Mouse (Mus musculus): ENCODE measurements around the gene Exosc10. TPM values are rescaled to one million over a fixed set of nuclear protein-coding genes. Genes with fewer than 3 reads are reported as not detected.

Gene Exosc10
- total RNA-seq, 2 experiments from 2014 or later: 43.0 to 53.4 TPM

DNA sequence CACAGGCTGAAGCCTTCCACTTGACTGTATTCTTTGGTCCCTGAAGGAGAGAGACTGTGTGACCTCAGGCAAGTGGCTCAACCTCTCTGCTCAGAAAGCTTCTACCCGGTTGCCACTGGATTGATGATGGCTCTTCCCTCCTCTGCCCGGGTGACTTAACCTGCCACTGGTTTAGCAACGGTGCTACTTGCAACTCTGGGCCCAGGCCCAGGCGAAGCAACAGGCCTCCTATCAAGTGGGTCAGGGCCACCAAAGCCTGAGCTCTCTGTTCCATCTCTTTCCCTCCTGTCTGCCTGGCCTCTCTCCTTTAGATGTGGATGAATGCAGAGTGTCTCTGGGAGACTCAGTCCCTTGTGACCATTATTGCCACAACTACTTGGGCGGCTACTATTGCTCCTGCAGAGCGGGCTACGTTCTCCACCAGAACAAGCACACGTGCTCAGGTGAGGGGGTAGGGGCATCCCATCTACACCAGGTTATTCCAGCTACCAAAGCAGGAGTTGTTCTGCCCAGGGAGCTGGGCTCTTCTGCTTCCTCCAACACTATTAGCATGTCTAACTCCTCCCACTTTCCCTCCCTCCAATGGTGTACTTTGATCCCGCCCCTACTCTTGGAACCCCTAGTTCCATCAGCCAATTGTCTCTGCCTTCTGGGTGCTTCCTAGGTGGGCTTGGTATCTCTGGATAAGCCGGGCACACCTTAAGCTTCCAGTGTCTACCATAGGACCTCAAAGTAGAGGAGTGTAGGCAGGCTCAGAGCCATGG lies 45.3 kb downstream of the Exosc10 start:
- intact Hi-C loops (cut with DNase I): no loop called here
- peak in 1 of 2 experiments; percentile 32 for DNase-seq (ENCODE audit: low spot score in 2 of 2)

DNA sequence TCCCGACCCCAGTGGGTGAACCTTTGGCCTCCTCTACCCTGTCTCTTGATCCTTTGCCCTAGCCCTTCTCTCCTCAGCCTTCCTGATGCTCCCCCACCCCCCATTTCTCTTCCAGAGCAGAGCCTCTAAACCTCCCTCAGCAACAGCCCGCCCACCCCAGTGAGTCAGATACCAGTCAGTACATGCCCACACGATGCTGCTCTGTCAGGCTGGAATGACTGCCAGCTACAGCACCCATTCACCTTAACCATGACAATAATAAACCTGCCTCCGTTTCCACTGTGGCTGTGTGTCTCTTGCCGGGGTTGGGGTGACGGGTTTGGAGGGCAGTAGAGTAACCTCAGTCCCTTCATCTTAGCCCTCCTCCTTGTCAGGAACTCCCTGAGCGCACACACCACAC lies 45.9 kb downstream of the Exosc10 start:
- intact Hi-C loops (cut with DNase I): no loop called here
- peak; percentile 69 to 70 for DNase-seq (ENCODE audit: low spot score in 2 of 2)

DNA sequence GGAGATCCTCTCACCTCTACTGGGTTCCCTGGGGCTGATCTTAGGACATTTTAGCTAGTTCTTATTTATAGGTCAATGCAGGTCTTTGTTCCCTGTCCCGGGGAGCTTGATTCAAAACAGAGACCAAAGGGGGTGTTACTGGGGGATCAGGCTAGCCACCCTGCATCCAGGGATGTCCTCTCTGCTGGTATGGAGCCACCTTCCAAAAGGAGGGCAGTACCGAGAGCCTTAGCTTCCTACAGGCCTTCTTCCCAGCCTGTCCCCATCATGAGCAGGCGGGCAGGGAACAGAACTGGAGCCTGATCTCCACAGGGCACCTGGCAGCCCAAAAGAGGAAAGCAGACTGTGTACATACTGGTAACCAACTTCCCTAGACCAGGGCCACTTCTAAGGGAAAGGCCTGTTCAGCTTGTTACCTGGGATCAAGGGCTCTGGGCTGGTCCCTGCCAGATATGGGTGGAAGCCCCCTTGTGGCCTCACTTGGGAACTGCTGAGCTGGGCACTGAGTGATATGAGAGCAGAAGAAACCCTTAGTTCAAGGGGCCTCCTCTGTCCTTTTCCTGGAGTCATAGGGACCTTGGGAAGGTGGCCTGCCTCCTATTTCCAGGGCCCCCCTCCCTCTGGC lies 46.4 kb downstream of the Exosc10 start:
- peak; percentile 53 for DNase-seq (ENCODE audit: low spot score in 2 of 2)
- intact Hi-C loops (cut with DNase I): loop anchor here (5.0 kb wide), 1 partner anchor 47 kb away; the partner anchor contains the start of gene Exosc10

DNA sequence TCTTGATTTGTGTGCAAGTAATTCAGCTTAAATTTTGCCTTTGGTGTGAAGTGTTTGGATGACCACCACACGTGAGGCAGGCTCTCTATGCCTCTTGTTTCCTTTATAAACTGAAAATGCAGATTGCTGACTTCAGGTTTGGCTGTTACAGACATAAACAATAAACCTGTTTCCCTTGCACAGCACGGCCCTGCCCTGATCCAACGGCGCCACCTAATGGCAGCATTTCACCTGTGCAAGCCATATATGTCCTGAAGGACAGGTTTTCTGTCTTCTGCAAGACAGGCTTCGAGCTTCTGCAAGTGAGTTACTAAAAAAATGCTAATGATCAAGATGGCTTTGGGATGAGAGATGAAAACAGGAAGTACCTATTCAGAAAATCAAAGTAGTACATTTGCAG lies 49.5 kb downstream of the Exosc10 start:
- intact Hi-C loops (cut with DNase I): loop anchor here (5.0 kb wide), 1 partner anchor 50 kb away; the partner anchor contains the start of gene Exosc10
- peak; percentile 65 to 72 for DNase-seq (ENCODE audit: low spot score in 2 of 2)

GRCm38 (mm10) chr4:148609805-148610204 lies 51.6 kb downstream of the Exosc10 start:
- intact Hi-C loops (cut with DNase I): loop anchor here (5.0 kb wide), 1 partner anchor 53 kb away; the partner anchor contains the start of gene Exosc10

GRCm38 (mm10) chr4:148610631-148611364 lies 52.6 kb downstream of the Exosc10 start:
- intact Hi-C loops (cut with DNase I): no loop called here

More at GRCm38 (mm10) chr4:148609805-148610204, 51.6 kb downstream of the Exosc10 start:
- DNase-seq (ENCODE audit: low spot score in 2 of 2): no peak

GRCm38 (mm10) chr4:148612557-148612956 lies 54.3 kb downstream of the Exosc10 start:
- DNase-seq (ENCODE audit: low spot score in 2 of 2): no peak
- intact Hi-C loops (cut with DNase I): no loop called here

More at GRCm38 (mm10) chr4:148610631-148611364, 52.6 kb downstream of the Exosc10 start:
- no peak for DNase-seq (ENCODE audit: low spot score in 2 of 2)

DNA sequence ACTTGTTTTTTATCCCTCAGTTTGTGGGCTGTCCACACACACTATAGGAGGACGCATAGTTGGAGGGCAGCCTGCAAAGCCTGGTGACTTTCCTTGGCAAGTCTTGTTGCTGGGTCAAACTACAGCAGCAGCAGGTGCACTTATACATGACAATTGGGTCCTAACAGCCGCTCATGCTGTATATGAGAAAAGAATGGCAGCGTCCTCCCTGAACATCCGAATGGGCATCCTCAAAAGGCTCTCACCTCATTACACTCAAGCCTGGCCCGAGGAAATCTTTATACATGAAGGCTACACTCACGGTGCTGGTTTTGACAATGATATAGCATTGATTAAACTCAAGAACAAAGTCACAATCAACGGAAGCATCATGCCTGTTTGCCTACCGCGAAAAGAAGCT lies 55.5 kb downstream of the Exosc10 start:
- intact Hi-C loops (cut with DNase I): no loop called here
- no peak for DNase-seq (ENCODE audit: low spot score in 2 of 2)

DNA sequence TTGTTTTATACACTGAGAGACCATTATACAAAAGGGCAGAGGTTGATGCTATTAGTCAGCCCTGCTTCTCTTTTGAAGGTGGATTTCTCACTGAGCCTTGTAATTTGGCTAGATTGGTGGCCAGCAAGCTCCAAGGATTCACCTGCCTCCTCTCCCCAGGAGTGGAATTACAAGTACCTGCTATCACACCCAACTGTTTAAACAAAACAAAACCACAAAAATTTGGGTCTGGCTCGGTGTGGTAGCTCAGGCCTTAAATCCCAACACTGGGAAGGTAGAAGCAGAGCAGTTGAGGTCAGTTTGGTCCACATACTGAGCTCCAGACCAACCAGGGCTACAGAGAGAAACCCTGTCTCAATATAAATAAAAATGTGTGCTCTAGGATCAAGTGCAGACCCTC lies 61.6 kb downstream of the Exosc10 start:
- intact Hi-C loops (cut with DNase I): no loop called here
- DNase-seq (ENCODE audit: low spot score in 2 of 2): no peak

- no peak for DNase-seq (ENCODE audit: low spot score in 2 of 2)
- intact Hi-C loops (cut with DNase I): no loop called here
Measured at GRCm38 (mm10) chr4:148620718-148621117, 62.5 kb downstream of the Exosc10 start.

GRCm38 (mm10) chr4:148622485-148622884 lies 64.3 kb downstream of the Exosc10 start:
- DNase-seq (ENCODE audit: low spot score in 2 of 2): no peak
- intact Hi-C loops (cut with DNase I): no loop called here

- intact Hi-C loops (cut with DNase I): no loop called here
- no peak for DNase-seq (ENCODE audit: low spot score in 2 of 2)
Measured at GRCm38 (mm10) chr4:148623609-148624008, 65.4 kb downstream of the Exosc10 start.

DNA sequence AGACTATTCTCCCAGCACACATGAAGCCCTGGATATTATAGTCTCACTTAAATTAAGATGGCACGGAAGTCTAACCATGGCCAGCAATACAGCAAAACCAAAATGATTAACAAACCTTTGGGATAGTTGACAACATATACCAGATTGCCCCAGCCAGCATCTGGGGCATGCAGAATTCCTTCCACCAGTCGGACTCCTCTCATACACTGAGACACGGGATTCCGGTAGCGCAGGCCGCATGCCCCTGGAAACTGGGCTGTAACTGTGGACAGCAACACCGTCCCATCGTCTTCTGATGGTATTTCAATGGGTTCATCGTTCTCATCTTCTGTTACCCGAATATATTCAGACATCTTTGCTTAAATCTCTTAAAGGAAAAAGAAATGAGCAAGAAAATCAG lies 66.8 kb downstream of the Exosc10 start:
- no peak for DNase-seq (ENCODE audit: low spot score in 2 of 2)
- intact Hi-C loops (cut with DNase I): no loop called here

- intact Hi-C loops (cut with DNase I): no loop called here
- no peak for DNase-seq (ENCODE audit: low spot score in 2 of 2)
Measured at GRCm38 (mm10) chr4:148625756-148626622, 67.8 kb downstream of the Exosc10 start.

- intact Hi-C loops (cut with DNase I): no loop called here
- DNase-seq (ENCODE audit: low spot score in 2 of 2): peak; percentile 92
Measured at GRCm38 (mm10) chr4:148626623-148627185, 68.5 kb downstream of the Exosc10 start, which contains the start of gene Tardbp. Tardbp (minus strand) TSS chr4:148627019.

- intact Hi-C loops (cut with DNase I): no loop called here
- no peak for DNase-seq (ENCODE audit: low spot score in 2 of 2)
Measured at GRCm38 (mm10) chr4:148627246-148627645, 69.0 kb downstream of the Exosc10 start.

Data from left cerebral cortex, postnatal 36 days (tissue).